Mouse (Mus musculus) bone marrow, adult 2 months (tissue): ENCODE data around the gene Erg. TPM values are rescaled to one million over a fixed set of nuclear protein-coding genes. Genes with fewer than 3 reads are reported as not detected.
A peak's percentile ranks its signal among the peaks of the same experiment; 100 is the strongest.

Source experiments
- H3K27ac ChIP-seq: fragments of 200-500 bp; 2 replicates; pipeline ENCODE4 v1.5.1; 2012; ENCODE audit warnings: low read depth, mild to moderate bottlenecking, control low read depth, inconsistent platforms, low read length; ENCODE audit not compliant: control insufficient read depth, poor library complexity, insufficient read depth
- H3K4me1 ChIP-seq: fragments of 200-500 bp; 2 replicates; pipeline ENCODE4 v1.6.1; 2011; ENCODE audit warnings: low read length; ENCODE audit not compliant: control insufficient read depth, insufficient read depth
- H3K4me3 ChIP-seq: fragments of 200-500 bp; replicated peaks from 2 replicates; pipeline ENCODE3; 2011; ENCODE audit warnings: mild to moderate bottlenecking, low read depth, low read length, control low read depth; ENCODE audit not compliant: control insufficient read depth
- CTCF ChIP-seq: fragments of 200-500 bp; IDR thresholded peaks from 2 replicates; pipeline ENCODE4 v1.5.1; 2011; ENCODE audit warnings: low read length, control low read depth; ENCODE audit not compliant: control insufficient read depth, insufficient read depth
- POLR2A ChIP-seq: fragments of 200-500 bp; IDR thresholded peaks from 2 replicates; pipeline ENCODE4 v1.6.1; 2011; ENCODE audit warnings: low read depth, mild to moderate bottlenecking, control low read depth, low read length, borderline replicate concordance; ENCODE audit not compliant: control insufficient read depth
- WGBS: fragments of 180-500 bp; shearing (Covaris S2); methylation state at CpG from one replicate; pipeline ENCODE4 v1.1.7; 2018; 5-methylcytosine and 5-hydroxymethylcytosine counted together
- polyA plus RNA-seq: library from polyadenylated mRNA; stranded (reverse); fragments of >200 nt; gene quantifications from 2 replicates; pipeline ENCODE4 v1.2.4, GENCODE M21; 2011; ENCODE audit warnings: low replicate concordance; ENCODE audit not compliant: missing spikeins, insufficient read depth, insufficient read length

Erg gene
- polyA plus RNA-seq, 1 experiment, result 12.3 TPM

GRCm38 (mm10) chr16:95596884-95597577 is 10.6 kb upstream of the Erg start:
- no peak for TF ChIP-seq POLR2A
- no peak for TF ChIP-seq CTCF
- Histone ChIP-seq H3K27ac (no peak overlapping the region), H3K4me1 (no peaks in the 10 kb centered on the region; the same call in 1 of the 2 replicates), H3K4me3 (no peak overlapping the region)
- 87% methylated on average over 11 of the region's 11 CpGs for WGBS

- Histone ChIP-seq H3K27ac (no peak overlapping the region), H3K4me1 (no peaks in the 10 kb centered on the region), H3K4me3 (no peak overlapping the region)
- no peak for TF ChIP-seq CTCF
- TF ChIP-seq POLR2A, result no peak
- WGBS, result 47% methylated on average over 5 of the region's 5 CpGs
Observed at GRCm38 (mm10) chr16:95588849-95589248, 2.5 kb upstream of the Erg start.

- H3K27ac ChIP-seq, result no peak overlapping the region
Observed at GRCm38 (mm10) chr16:95586726-95587125, 333 bp upstream of the Erg start.

GRCm38 (mm10) chr16:95585541-95586310 is 667 bp downstream of the Erg start:
- Histone ChIP-seq H3K4me3 (no peak overlapping the region), H3K27ac (no peak overlapping the region; the same call in 1 of the 2 replicates), H3K4me1 (no peaks in the 10 kb centered on the region)
- 2% methylated on average over 36 of the region's 36 CpGs for WGBS
- TF ChIP-seq POLR2A (no peak), CTCF (peak; percentile 6; the same call in 1 of the 2 replicates)

More at GRCm38 (mm10) chr16:95586726-95587125, 333 bp upstream of the Erg start:
- TF ChIP-seq CTCF, result no peak
- TF ChIP-seq POLR2A, result no peak
- no peaks in the 10 kb centered on the region for H3K4me1 ChIP-seq
- no peak overlapping the region for H3K4me3 ChIP-seq
- WGBS, result 51% methylated on average over 7 of the region's 7 CpGs

- Histone ChIP-seq H3K27ac (no peak overlapping the region; the same call in 1 of the 2 replicates), H3K4me3 (no peak overlapping the region), H3K4me1 (no peaks in the 10 kb centered on the region)
- WGBS, result 13% methylated on average over 37 of the region's 37 CpGs
- TF ChIP-seq CTCF (no peak), POLR2A (no peak)
Observed at GRCm38 (mm10) chr16:95584751-95585528, 1.5 kb downstream of the Erg start.

- Histone ChIP-seq H3K4me1 (no peaks in the 10 kb centered on the region), H3K27ac (no peak overlapping the region), H3K4me3 (no peak overlapping the region)
- no peak for TF ChIP-seq CTCF
- no peak for TF ChIP-seq POLR2A
- WGBS, result 57% methylated on average over 4 of the region's 4 CpGs
Observed at GRCm38 (mm10) chr16:95579289-95579688, 7.1 kb downstream of the Erg start.

DNA sequence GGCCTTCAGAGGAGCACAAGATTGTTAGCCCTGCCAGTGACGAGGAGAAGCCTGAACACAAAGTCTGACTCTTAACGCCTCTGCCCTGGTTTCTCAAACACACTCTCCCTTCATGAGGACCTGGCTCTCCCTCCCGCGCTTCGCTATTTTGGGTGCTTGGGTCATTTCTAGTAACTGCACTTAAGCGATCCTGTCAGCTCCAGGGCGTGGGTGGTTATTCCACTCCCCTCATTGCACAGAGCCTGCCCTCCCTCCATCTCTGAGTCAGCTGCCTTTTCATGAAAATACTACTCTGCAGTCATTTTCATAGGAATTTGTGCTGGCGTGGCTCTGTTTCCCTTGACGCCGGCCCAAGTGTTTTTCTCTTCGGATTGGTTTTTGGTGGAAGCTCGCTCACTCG is 13.2 kb downstream of the Erg start:
- Histone ChIP-seq H3K4me1 (no peaks in the 10 kb centered on the region), H3K4me3 (no peak overlapping the region), H3K27ac (no peak overlapping the region)
- TF ChIP-seq CTCF (no peak), POLR2A (no peak)
- 89% methylated on average over 13 of the region's 13 CpGs for WGBS

GRCm38 (mm10) chr16:95570616-95571015 is 15.8 kb downstream of the Erg start:
- no peak overlapping the region for H3K27ac ChIP-seq
- TF ChIP-seq CTCF (peak; percentile 63), POLR2A (no peak)
- no peaks in the 10 kb centered on the region for H3K4me1 ChIP-seq
- H3K4me3 ChIP-seq, result no peak overlapping the region
- whole genome bisulfite sequencing, result 13% methylated on average over 1 of the region's 1 CpGs
